Mouse (Mus musculus) heart, adult 8-10 months (tissue): Measurements from ENCODE around the gene Khdrbs1. TPM values are rescaled to one million over a fixed set of nuclear protein-coding genes. Genes with fewer than 3 reads are reported as not detected.

Experiments used
- DNase-seq: peaks from one replicate; pipeline ENCODE4 v3.0.0; 2022; ENCODE audit warnings: low spot score
- microRNA-seq: library from miRNA; unstranded; fragments of <30 nt; microRNA quantifications from one replicate; pipeline ENCODE4 v1.2.0, GENCODE M21; 2022
- total RNA-seq, 4 experiments: library from RNA; stranded (reverse); gene quantifications; 2 replicates each; pipeline ENCODE4 v1.2.4; 2022

The Khdrbs1 gene
- total RNA-seq, 4 experiments from 2014 or later, result 33.9 to 38.6 (median 37.7) TPM

- DNase-seq, result no peak
Measured at GRCm38 (mm10) chr4:129672878-129673449, 69.1 kb downstream of the Khdrbs1 start.

- DNase-seq, result peak; percentile 93
Measured at GRCm38 (mm10) chr4:129672083-129672877, 69.8 kb downstream of the Khdrbs1 start, which contains the start of gene Kpna6. Gene Kpna6 (minus strand): TSS chr4:129672767.

- peak; percentile 70 for DNase-seq
Measured at GRCm38 (mm10) chr4:129671491-129672082, 70.5 kb downstream of the Khdrbs1 start.

GRCm38 (mm10) chr4:129662255-129662813 is 79.8 kb downstream of the Khdrbs1 start:
- DNase-seq, result no peak

- no peak for DNase-seq
Measured at GRCm38 (mm10) chr4:129661584-129661983, 80.5 kb downstream of the Khdrbs1 start.

- DNase-seq, result no peak
Measured at GRCm38 (mm10) chr4:129654770-129655169, 87.3 kb downstream of the Khdrbs1 start.

Small RNA genes lying within 50 kb of the gene (microRNA-seq; reads per million reads assigned to microRNA genes)
- not detected for gene Gm28017
- gene Mir7016, result not detected

Other genes starting within 250 kb of the Khdrbs1 start
- 1 to 10 TPM; 2.3 to 3.3 (median 3.2) TPM for gene Marcksl1, start 228.7 kb downstream of the Khdrbs1 start, total RNA-seq
- 10 to 100 TPM; 11.4 to 15.0 (median 12.8) TPM for gene Hdac1, start 199.6 kb downstream of the Khdrbs1 start, total RNA-seq
- 1 to 10 TPM in 1 of 4 experiments, under 1 TPM in 2, not detected in 1; 0.14 to 1.3 (median 0.53) TPM for gene Lck, start 168.7 kb downstream of the Khdrbs1 start, total RNA-seq
- gene Fam167b, start 163.8 kb downstream of the Khdrbs1 start, total RNA-seq, result under 1 TPM in 2 of 4 experiments, not detected in 2; 0.35 to 0.55 TPM
- 100 to 1,000 TPM; 118 to 136 (median 130) TPM for gene Eif3i, start 141.7 kb downstream of the Khdrbs1 start, total RNA-seq
- gene Tmem234, start 141.6 kb downstream of the Khdrbs1 start, total RNA-seq, result 10 to 100 TPM; 40.4 to 44.9 (median 42.0) TPM
- gene Dcdc2b, start 128.0 kb downstream of the Khdrbs1 start, total RNA-seq, result 1 to 10 TPM in 2 of 4 experiments, under 1 TPM in 2; 0.32 to 1.2 (median 0.82) TPM
- gene Iqcc, start 123.2 kb downstream of the Khdrbs1 start, total RNA-seq, result 10 to 100 TPM; 14.6 to 22.9 (median 19.0) TPM
- 10 to 100 TPM; 11.9 to 20.3 (median 14.6) TPM for gene Ccdc28b, start 118.4 kb downstream of the Khdrbs1 start, total RNA-seq
- gene Txlna, start 101.2 kb downstream of the Khdrbs1 start, total RNA-seq, result 10 to 100 TPM; 23.2 to 30.1 (median 25.8) TPM
- gene Kpna6, start 69.5 kb downstream of the Khdrbs1 start, total RNA-seq, result 10 to 100 TPM; 59.7 to 77.9 (median 72.2) TPM
- 1 to 10 TPM; 3.8 to 5.7 (median 5.3) TPM for gene Tmem39b, start 45.5 kb downstream of the Khdrbs1 start, total RNA-seq
- 100 to 1,000 TPM; 196 to 239 (median 228) TPM for gene Ptp4a2, start 68.9 kb upstream of the Khdrbs1 start, total RNA-seq
- gene Spocd1, start 186.9 kb upstream of the Khdrbs1 start, total RNA-seq, result under 1 TPM in 1 of 4 experiments, not detected in 3; 0.09 TPM
- 1 to 10 TPM; 1.7 to 2.3 (median 1.9) TPM for gene Adgrb2, start 242.6 kb upstream of the Khdrbs1 start, total RNA-seq